Mouse (Mus musculus) cerebellum, postnatal 10 days (tissue): ENCODE results near the gene Foxa3.
A peak's percentile ranks its signal among the peaks of the same experiment; 100 is the strongest.

Source experiments
- DNase-seq, 2 experiments: peaks; one replicate each; pipeline ENCODE4 v3.0.0; 2021; ENCODE audit warnings: mixed read lengths in 2 of 2

The Foxa3 gene

DNA sequence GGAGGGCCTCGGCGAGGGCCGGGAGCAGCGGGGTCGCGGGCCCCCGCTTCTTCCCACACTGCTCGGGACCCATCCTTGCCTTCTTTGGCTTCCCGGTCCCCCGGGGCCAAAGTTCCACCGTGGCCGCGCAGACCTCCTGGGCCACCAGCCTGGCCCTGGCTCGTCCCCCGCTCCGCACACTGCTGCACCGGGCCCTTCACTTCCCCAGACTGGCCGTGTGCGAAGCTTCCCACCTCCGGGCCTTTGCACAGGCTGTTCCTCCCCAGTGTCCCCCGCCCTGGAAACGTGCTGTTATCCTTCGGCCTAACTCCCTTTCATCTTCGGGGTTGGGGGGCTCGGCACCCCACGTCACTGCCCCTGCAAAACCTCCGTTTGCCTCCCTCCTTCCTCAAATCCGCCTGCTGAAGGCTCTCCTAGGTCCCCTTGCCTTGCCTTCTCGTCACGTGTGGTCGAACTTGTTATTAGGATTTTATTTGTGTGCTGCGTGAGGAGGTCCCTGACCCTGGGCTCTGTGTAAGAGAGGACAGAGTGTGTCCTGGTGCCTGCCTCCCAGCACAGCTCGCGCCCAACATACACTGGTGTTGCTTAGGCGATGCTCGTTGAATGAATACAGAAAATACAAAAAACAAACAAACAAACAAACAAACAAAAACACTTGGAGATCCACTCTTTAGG lies 1.4 kb upstream of the Foxa3 start:
- no peak for DNase-seq

DNA sequence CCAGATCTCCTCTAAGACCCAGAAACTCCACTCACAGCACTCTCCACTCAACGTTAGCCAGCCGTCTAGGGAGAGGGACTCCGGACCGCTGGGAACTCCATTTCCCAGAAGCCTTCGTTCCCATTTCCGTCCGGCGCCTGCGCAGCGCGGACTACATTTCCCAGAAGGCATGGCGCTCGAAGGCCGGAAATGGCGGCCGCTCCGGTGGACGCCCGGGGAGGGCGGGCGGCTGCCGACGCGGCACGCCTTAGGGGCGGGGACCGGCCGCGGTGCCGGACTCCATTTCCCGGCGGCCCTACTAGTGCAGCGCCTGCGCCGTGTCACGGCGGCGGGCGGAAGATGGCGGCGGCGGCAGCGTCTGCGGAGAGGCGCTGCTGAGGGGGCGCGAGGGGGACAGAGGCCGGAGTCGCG lies 763 bp upstream of the Foxa3 start, which contains the start of gene Sympk:
TSS of gene Sympk (plus strand) at position 282 of the 411 bp plus-strand sequence.
- DNase-seq: peak; percentile 96 to 98

DNA sequence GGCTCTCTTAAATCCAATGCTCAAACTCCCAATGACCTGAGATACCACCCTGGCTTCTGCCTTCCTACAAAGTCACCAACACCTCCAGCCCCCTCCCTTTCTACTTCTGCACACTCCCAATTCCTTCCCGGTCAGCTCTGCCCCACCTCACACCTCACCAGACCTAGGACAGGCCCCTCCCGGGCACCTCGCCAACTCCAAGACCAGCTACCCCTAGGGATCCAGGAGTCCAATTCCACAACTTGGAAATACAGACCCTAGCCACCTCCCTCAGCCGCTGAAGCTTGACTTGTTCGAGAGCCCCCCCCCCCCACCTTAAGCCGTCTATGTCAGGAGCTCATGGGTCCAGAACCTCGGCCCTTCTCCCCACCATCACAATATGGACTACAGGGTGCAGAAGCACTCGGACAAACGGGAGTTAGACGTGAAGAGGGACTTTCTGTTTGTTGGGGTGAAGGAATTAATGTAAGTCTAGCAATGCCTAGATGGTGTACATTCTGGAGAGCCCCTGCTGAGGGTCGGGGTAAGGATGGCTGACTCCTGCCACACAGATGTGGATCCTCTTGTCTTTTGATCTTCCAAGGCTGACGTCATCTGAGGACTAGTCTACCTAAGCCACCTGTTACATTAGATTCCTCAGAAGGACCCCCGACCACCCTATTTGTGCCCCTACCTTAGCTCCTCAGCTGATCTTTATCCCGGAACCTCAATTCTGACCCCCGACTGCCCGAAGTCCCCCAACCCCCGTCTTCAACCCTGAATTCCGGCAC lies 964 bp downstream of the Foxa3 start:
- DNase-seq: peak in 1 of 2 experiments; percentile 40

DNA sequence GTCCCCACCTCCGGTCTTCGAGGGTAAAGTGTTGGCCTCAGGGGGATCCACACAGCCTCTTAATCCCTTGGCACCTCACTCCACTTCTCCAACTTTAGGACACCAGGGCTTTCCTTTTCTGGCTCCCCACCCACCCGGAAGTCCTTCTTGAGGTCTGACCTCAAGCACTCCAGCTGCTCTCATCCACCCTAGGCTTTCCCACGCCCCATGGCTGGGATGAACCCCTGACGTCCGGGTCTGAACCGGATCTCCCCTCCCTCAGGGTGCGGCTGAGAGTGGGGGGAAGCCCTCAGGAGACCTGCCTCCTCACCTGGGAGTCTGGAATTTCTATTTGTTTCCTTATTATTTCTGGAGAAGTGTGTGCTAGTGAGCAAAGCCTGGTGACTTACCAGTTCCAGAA lies 2.3 kb downstream of the Foxa3 start:
- DNase-seq: no peak

DNA sequence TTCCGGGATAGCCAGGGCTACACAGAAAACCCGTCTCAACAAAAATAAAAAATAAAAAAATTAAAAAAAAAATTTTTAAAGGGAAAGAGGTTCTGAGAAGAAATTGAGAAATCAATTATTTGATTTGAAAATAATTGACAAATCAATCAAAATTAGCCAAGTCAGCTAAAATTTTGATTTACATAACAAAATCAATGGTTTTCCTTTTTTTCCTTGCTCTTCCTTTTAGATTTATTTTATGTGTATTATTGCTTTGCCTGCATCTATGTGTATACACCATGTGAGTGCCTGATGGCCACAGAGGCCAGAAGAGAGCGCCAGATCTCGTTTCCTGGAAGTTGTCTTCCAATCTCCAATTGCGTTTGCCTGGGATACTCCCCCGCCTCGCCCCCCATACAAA lies 5.4 kb downstream of the Foxa3 start:
- no peak for DNase-seq

DNA sequence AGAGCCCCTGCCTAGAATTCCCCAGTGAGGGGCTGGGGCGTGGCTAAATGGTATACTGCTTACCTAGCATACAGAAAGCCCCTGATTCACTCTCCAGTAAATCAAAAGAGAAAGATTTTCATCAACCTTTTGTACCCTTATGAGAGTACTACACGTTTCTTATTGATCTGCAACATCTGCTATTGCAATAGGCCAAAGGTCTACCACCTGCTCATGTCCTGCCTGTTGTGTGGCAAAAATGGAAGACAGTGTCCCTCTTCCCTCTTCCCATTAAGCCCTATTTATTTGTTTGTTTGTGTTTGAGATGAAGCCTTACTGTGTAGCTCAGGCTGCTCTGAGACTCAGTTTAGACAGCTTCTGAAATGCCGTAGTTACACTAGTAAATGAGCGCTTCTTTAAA lies 7.3 kb downstream of the Foxa3 start:
- DNase-seq: no peak

DNA sequence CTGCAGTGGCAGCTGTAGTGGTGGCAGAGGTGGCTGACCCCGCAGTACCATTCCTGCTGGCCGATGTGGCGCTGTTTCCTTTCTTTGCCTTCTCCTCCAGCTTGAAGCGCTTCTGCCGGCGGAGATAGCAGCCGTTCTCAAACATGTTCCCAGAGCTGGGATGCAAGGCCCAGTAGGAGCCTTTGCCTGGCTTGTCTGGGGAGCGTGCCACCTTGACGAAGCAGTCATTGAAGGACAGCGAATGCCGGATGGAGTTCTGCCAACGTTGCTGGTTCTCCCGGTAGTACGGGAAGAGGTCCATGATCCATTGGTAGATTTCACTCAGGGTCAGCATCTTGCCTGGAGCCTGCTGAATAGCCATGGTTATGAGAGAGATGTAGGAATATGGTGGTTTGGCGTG lies 8.9 kb downstream of the Foxa3 start:
- no peak for DNase-seq

DNA sequence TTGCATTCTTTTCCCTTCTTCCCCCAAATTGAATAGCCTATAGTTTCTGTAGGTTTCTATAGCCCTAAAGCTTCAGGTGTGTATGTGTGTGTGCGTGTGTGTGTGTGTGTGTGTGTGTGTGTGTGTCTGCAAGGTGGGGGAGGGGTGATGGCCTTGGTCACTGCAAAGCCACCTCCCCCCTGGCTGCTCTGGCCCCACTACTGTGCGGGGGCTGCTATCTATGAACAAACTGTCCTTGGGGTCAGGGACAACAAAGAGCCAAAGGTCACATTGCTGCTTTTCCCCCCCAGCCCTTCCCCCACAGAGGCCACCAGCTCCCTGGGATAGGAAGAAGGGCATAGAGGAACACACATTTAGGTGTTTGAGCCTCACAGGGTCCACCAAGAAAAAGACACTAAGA lies 10.5 kb downstream of the Foxa3 start:
- no peak for DNase-seq

DNA sequence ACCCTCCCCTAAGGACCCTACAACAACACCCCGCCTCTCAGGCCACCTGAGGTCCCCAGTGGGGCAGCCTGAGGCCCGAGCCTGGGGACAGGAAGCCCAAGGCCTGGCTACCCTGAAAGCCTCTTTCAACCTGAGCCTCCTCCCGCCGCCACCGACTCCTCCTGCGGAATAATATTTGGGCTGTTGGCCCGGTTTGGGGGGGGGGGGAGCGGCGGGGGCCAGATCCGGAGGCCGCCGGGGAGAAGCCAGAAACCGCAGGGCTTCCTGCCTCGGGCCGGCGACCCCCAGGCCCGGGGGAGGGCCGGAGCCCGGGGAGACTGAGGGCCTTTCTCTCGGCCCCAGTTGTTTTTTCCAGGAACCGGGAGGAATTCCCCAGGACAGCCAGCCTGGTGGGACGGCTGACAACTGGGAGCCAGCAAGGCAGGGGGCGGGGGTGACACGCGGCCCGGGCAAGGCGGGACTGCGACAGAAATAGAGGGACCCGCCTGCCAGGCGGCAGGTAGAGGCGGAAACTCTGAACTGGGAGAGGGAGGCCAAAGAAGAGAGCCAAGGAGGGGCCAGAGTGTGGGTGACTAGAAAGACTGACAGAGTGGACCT lies 11.2 kb downstream of the Foxa3 start:
- DNase-seq: peak in 1 of 2 experiments; percentile 45

DNA sequence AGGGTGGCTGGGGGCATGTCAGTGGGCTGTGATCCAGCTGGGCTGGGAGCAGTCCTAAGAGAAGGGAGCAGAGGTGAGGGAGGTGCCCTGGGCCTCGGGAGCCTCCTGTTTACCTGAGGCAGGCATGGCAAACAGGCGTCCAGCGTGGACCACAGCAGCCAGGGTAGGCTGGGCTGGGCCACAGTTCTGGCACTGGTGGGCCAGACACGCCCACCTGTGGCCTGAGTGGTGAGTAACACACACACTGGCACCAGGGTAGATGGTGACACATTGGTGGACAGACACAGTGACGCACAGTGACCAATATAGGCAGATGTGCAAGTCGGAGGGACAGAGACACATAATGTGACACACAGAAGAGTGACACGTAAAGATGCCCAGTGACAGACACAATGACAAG lies 12.8 kb downstream of the Foxa3 start:
- DNase-seq: no peak

DNA sequence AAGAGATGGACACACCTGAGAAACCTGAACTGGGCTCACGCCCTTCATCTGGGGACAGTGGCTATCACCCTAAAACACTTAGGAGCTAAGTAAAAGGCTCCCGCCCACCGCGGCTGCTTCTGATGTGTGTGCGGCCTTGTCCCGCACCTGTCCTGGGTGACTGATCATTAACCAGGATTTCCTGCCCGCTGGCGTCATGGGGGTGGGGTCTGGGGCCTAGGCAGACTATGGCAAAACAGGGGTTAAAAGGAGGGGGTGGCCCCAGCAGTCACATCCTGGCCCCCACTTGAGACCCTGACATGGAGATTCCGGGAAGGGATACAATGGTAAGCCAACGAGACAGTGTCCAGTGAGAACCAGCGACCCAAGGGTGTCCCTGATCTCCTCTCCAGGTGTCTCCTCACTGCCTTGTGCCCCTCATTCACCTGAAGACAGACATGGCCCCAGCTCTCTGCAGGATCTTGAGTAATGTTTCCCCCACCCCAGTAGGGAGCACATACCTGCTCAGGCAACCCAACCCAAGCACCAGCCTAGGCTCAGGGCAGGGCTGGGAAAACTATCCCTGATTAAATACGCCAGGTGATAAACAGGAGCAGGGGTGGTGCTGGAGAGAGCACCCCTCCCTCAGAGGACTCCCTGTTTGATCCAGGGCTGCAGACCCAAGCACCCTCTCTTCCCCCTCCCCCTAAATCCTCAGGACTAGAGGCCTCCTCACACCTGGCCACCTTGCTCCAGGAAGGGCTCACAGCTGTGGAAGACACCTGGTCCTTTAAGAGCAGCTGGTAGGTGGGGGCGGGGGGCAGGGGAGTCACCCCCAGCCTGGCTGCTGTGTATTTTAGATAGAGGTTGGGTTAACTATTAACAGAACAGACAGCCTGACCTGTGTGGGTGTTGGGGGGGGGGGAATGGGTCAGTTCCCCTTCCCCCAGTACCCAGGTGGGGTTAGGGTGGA lies 16.0 kb downstream of the Foxa3 start:
- peak in 1 of 2 experiments; percentile 24 for DNase-seq

DNA sequence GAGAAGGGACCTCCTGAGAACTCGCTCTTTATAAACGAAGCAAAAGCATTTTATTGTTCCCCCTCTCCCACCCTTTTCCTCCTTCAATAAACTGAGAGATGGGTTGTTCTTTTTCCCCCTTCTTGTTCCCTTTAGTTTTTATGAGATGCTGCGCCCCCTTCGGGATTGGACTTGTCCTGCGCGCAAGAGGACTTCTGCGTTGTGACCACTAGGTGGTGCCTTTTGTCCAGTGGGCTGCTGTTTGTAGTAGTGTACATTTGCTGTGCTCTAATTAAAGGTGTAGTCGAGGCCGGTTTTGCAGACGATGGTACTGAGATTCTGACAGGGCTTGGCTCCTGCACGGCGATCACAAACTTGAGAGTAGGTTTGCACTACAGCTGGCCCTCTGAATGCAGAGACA lies 16.9 kb downstream of the Foxa3 start:
- peak; percentile 91 to 95 for DNase-seq

DNA sequence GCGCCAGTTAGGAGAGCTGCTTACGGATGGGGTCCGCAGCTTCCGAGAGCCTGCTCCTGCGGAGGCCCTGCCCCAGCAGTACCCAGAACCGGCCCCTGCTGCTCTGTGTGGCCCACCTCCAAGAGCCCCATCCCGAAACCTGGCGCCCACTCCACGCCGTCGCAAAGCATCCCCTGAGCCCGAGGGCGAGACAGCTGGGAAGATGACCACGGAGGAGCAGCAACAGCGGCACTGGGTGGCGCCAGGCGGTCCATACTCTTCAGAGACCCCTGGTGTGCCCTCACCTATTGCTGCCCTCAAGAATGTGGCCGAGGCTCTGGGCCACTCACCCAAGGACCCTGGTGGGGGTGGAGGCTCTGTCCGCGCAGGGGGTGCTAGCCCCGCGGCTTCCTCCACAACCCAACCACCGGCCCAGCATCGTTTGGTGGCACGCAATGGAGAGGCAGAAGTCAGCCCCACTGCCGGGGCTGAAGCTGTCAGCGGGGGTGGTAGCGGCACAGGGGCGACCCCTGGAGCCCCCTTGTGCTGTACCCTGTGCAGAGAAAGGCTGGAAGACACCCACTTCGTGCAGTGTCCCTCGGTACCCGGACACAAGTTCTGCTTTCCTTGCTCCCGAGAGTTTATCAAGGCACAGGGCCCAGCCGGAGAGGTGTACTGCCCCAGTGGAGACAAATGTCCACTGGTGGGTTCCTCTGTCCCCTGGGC lies 17.8 kb downstream of the Foxa3 start:
- peak; percentile 43 to 52 for DNase-seq

DNA sequence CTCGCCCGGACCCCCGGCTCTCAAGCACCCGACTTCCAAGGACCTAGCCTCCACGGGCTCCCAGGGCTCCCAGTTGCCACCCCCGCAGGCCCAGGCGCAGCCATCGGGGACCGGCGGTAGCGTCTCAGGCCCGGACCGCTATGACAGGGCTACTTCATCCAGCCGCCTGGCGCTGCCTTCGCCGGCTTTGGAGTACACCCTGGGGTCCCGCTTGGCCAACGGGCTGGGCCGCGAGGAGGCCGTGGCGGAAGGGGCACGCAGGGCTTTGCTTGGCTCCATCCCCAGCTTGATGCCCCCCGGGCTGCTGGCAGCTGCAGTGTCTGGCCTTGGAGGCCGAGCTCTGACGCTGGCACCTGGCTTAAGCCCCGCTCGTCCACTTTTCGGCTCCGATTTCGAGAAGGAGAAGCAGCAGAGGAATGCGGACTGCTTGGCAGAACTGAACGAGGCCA lies 18.7 kb downstream of the Foxa3 start:
- peak; percentile 81 to 83 for DNase-seq

DNA sequence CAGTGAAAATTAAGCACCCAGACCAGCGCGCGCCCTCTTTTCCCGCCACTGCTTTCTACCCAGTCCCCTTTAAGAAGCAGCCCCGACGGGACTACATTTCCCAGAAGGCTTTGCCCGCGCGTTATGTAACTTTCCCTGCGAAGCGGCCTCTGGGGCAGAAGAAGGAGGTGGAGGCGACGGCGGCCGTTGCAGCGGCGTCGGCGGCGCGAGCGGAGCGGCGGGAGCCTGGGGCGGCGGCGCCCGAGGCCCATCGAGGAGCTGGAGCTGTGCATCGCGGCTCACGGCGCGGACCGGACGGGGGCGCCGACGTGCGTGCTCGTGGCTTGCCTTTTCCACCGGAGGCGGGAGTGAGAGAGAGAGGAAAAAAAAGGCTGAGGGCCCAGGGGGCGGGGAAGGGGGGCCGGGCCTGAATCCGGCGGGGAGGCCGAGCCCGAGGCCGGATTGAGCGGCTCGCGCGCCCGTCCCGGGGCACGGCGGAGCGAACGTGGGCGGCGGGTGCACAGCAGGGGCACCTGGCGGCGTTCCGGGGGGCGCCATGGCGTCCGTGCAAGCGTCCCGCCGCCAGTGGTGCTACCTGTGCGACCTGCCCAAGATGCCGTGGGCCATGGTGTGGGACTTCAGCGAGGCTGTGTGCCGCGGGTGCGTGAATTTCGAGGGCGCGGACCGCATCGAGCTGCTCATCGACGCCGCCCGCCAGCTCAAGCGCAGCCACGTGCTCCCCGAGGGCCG lies 19.3 kb downstream of the Foxa3 start, which contains the start of gene Irf2bp1:
TSS of gene Irf2bp1 (plus strand) at position 143 of the 729 bp plus-strand sequence.
- peak; percentile 95 to 97 for DNase-seq

DNA sequence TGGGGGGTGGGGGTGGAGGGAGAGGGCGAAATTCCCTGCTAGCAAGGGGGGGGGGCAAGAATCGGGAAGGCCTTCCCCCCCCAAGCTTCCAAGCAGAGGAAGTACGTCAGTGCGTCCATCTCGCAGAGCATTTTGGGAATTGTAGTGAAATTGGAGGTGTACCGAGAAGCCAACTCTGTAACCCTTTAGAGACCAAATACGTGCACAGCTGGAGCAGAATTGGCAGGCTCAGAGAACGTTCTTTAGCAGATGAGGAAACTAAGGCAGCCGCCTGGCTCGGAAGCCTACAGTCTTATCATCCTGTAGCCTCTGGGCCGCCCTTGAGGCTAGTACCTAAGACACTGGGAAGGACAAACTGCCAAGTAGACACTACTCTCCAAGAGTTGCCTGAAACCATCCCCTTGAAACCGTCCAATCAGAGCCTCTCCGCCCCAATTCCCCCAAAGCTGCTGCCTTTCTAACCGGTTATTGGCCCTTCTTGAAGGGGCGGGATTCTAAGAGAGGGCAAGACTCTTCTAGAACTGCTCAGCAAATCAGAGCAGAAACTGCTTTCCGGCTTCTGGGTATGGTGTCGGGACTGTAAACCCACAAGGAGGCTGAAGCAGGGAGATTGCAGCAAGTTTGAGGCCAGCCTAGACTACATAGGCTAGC lies 20.4 kb downstream of the Foxa3 start:
- DNase-seq: peak; percentile 87 to 89

DNA sequence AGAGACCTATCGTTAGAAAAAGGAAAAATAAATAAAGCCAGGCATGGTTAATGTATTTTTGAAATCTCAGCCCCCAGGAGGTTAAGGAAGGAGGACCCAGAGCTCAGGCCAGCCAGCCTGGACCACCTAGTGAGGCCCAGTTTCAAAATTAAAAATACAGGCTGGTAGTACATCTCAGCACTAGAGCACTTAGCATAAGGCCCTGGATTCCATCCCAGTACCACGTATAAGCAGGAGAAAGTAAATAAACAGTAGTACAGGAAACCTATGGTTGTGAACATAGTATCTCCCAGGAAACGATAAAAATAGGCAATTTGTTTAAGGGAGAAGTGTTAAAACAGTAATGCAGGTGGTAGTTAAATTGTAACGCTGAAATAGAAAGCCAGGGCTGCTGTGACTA lies 21.2 kb downstream of the Foxa3 start:
- no peak for DNase-seq

DNA sequence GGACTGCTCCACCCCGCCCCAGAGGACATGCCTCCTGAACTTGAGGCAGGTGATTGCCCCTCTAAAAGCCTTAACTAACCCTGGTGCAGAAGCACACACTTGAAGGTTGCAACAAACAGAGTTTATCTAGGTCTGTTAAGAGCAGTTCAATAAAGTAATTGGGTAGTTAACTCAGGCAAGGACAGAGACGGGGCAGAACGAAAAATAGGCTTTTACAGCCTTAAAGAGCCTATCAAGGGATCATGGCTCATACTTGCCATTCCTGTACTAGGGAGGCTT lies 21.6 kb downstream of the Foxa3 start:
- DNase-seq: no peak

DNA sequence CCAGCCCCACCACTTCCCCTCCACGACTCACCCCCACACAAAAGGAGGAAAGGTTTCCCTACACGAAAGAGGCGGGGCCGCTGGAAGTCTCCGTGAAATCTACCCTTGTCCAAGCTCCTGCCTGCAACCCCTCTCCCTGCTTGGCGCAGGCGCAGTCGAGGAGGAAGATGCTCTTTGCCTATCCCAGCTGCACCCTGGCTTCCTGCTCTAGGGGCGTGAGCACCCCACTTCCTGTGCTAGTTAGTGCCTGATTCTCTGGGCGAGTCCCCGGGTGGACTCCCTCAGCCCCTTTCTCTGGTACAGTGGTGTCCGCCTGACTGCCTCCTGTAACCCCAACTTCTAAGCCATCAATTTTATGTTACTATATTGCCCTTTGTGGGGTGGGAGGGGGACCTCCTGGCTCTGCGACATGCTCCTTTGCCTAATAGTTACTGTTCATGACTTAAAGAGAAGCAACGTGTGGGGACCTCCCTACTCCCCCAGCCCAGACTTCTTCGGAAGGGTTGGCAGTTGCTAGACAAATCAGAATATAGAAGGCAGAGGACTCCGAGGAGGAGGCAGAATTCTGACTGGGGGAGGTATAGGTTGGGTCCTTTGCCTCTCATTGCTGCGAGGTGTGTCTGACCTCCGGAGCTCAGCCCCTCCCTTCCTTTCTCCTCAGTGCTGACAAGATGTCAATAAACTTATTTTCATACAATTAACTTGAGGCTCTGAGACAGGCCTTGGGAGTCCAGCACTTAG lies 22.1 kb downstream of the Foxa3 start:
- DNase-seq: no peak

DNA sequence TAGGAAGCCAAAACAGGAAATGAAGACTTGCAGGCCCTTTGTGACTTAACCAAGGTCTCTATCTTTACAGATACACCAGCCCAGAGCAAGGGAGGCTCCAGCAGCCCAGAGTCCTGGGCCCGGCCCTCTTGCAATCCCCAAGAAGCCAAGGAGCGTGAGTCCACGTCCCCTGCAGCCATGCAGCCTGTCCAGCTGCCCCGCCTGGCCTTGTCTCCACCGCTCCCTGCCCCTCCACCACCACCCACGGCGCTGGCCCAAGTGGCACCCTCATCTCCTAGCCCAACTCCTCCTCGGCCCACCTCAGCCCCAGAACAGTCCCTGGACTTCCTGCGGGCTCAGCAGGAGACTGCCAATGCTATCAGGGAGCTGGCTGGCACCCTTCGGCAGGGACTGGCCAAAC lies 22.9 kb downstream of the Foxa3 start:
- DNase-seq: no peak
